Mouse (Mus musculus) cerebellum, adult 2 months (tissue): ENCODE measurements around the gene BC067074. TPM values are rescaled to one million over a fixed set of nuclear protein-coding genes. Genes with fewer than 3 reads are reported as not detected.

ENCODE experiments used
- DNase-seq, 2 experiments: peaks; one replicate each; pipeline ENCODE4 v3.0.0; 2021
- H3K27ac ChIP-seq: fragments of 200-500 bp; 2 replicates; pipeline ENCODE4 v1.5.1; 2012; ENCODE audit warnings: low read length, control low read depth, inconsistent platforms; ENCODE audit not compliant: insufficient read depth
- H3K27me3 ChIP-seq: fragments of 200-500 bp; 2 replicates; pipeline ENCODE4 v1.6.1; 2012; ENCODE audit warnings: inconsistent platforms, mild to moderate bottlenecking, low read length, moderate library complexity; ENCODE audit not compliant: control insufficient read depth, insufficient read depth
- H3K4me1 ChIP-seq: fragments of 200-500 bp; 2 replicates; pipeline ENCODE4 v1.6.1; 2011; ENCODE audit warnings: low read length; ENCODE audit not compliant: control insufficient read depth, insufficient read depth
- H3K4me3 ChIP-seq: fragments of 200-500 bp; replicated peaks from 2 replicates; pipeline ENCODE3; 2011; ENCODE audit warnings: mild to moderate bottlenecking, low read depth, low read length, control low read depth; ENCODE audit not compliant: insufficient read depth
- CTCF ChIP-seq: fragments of 200-500 bp; IDR thresholded peaks from 2 replicates; pipeline ENCODE4 v1.5.1; 2011; ENCODE audit warnings: low read depth, mild to moderate bottlenecking, control low read depth, low read length, moderate library complexity, borderline replicate concordance; ENCODE audit not compliant: insufficient read depth
- POLR2A ChIP-seq: fragments of 200-500 bp; IDR thresholded peaks from 2 replicates; pipeline ENCODE4 v1.6.1; 2011; ENCODE audit warnings: low read length, control low read depth, borderline replicate concordance; ENCODE audit not compliant: insufficient read depth
- WGBS: fragments of 180-500 bp; shearing (Covaris S2); methylation state at CpG from one replicate; pipeline ENCODE4 v1.1.7; 2018; 5-methylcytosine and 5-hydroxymethylcytosine counted together
- polyA plus RNA-seq: library from polyadenylated mRNA; depleted of rRNA; stranded (reverse); fragments of >200 nt; gene quantifications from 2 replicates; pipeline ENCODE4 v1.2.3, GENCODE M21; 2012

The BC067074 gene
- polyA plus RNA-seq, 1 experiment = 0.87 TPM

DNA sequence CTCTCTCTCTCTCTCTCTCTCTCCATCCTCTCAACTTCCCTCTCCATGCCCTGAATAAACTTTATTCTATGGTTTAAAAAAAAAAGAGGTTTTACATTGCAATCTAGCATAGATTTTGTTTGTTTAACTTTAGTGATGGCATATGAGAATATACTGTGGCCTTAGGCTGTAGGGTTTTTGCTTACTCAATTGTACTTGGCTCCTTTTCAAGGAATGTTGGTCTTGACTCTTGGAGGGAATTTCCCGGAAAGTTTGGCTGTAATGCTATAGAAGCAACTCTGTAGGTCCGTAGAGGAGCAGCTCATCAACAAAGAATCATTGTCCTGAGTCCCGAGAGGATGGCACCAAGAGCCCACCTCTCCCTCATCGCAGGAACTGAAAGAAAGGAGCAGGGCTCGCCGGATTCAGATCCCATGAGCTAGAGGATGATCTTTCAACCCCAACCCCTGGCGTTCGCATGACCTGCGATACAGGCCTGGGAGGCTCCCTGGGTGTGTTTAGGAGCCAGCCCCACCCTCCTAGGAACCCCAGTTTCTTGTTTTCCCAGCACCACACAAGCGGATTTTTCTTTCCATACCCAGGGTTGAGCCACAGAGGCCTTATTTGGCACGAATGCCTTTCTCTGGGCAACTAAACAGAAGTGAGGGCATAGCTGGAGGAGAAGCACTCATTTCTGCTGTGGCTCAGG is 57.9 kb downstream of the BC067074 start:
- Histone ChIP-seq H3K4me3 (no peak overlapping the region), H3K4me1 (no peaks in the 10 kb centered on the region), H3K27ac (no peak overlapping the region), H3K27me3 (no peaks in the 10 kb centered on the region)
- no peak for TF ChIP-seq CTCF
- no peak for TF ChIP-seq POLR2A
- WGBS = 55% methylated on average over 11 of the region's 11 CpGs
- DNase-seq = no peak

- TF ChIP-seq CTCF (no peak), POLR2A (no peak)
- Histone ChIP-seq H3K27me3 (no peaks in the 10 kb centered on the region), H3K4me1 (no peaks in the 10 kb centered on the region), H3K4me3 (no peak overlapping the region), H3K27ac (no peak overlapping the region)
- DNase-seq = no peak
- WGBS = 92% methylated on average over 3 of the region's 3 CpGs
Measured at GRCm38 (mm10) chr13:113353546-113353945, 60.6 kb downstream of the BC067074 start.

DNA sequence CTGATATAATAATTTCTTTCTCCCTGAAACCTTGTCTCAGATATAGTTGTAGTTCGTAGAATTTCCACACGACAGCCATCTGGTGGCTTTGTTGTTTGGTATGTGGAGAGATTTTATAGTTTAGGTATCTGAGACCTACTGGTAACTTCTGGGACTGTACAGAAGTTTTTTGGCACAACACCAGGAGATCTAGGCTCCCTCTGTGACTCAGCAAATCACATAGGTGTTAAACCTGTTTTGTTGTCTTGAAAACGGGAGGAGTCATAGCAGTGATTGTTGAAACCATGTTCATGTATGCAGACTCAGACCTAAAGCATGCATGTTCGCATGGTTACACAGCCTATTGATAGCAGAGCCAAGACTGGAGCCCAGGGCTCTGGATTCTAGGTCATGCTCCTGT is 61.0 kb downstream of the BC067074 start:
- 94% methylated on average over 4 of the region's 4 CpGs for WGBS
- no peak for TF ChIP-seq CTCF
- TF ChIP-seq POLR2A = no peak
- no peak overlapping the region for H3K27ac ChIP-seq

GRCm38 (mm10) chr13:113355022-113355421 is 62.1 kb downstream of the BC067074 start:
- DNase-seq = peak in 1 of 2 experiments; percentile 29
- Histone ChIP-seq H3K27me3 (no peaks in the 10 kb centered on the region), H3K4me3 (no peak overlapping the region), H3K4me1 (no peaks in the 10 kb centered on the region), H3K27ac (no peak overlapping the region)
- 43% methylated on average over 4 of the region's 4 CpGs for WGBS
- TF ChIP-seq POLR2A (no peak), CTCF (no peak)

More for the DNA sequence above, 61.0 kb downstream of the BC067074 start:
- no peaks in the 10 kb centered on the region for H3K27me3 ChIP-seq
- no peaks in the 10 kb centered on the region for H3K4me1 ChIP-seq
- DNase-seq = no peak
- no peak overlapping the region for H3K4me3 ChIP-seq

GRCm38 (mm10) chr13:113357438-113358144 is 64.6 kb downstream of the BC067074 start:
- DNase-seq = no peak
- no peak overlapping the region for H3K4me3 ChIP-seq
- no peak overlapping the region for H3K27ac ChIP-seq
- TF ChIP-seq CTCF = no peak
- TF ChIP-seq POLR2A = no peak
- H3K27me3 ChIP-seq = no peaks in the 10 kb centered on the region
- WGBS = 44% methylated on average over 13 of the region's 13 CpGs
- no peaks in the 10 kb centered on the region for H3K4me1 ChIP-seq

DNA sequence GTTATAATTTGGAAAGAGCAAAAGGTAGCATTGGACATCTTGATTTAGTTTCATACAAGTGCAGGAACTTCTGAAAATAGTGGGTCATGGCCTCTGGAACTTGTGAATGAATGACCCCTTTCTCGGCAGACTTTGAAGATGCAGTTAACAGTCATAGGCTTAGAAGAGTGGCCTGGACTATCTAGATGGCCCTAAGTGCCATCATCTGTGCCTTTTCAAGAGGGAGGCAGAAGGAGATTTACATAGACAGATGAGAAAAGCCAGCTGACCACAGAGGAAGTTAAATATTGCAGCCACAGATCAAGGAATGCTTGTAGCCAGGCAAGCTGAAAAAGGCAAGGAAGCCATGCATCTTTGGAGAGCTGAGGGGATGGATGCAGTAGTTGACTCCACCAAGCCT is 66.7 kb downstream of the BC067074 start:
- no peaks in the 10 kb centered on the region for H3K27me3 ChIP-seq
- no peak overlapping the region for H3K27ac ChIP-seq
- no peak for TF ChIP-seq CTCF
- TF ChIP-seq POLR2A = no peak
- no peak overlapping the region for H3K4me3 ChIP-seq
- H3K4me1 ChIP-seq = no peaks in the 10 kb centered on the region
- WGBS = 91% methylated on average over 1 of the region's 1 CpGs
- DNase-seq = no peak

- Histone ChIP-seq H3K27ac (no peak overlapping the region), H3K4me3 (no peak overlapping the region), H3K27me3 (no peaks in the 10 kb centered on the region), H3K4me1 (0 out of 2 replicates have a peak, but pooled peaks cover 4% of the 10 kb centered on the region)
- TF ChIP-seq CTCF = no peak
- no peak for TF ChIP-seq POLR2A
- WGBS = 96% methylated on average over 10 of the region's 10 CpGs
- DNase-seq = no peak
Measured at GRCm38 (mm10) chr13:113365976-113366375, 73.0 kb downstream of the BC067074 start.
